Mouse (Mus musculus): ENCODE measurements at regions not wholly inside any gene's neighbourhood (a gene's known extent, or its start where the extent isn't known, plus 50 kb on each side); places are given as distances from the start of the nearest gene placed in this dataset.

- no peak for TF ChIP-seq MAFK (IDR thresholded peaks at IDR 0.05; ENCODE audit: insufficient read depth, low read depth, low read length)
- TF ChIP-seq CHD2 (IDR thresholded peaks at IDR 0.05; ENCODE audit: low read depth, low read length), result no peak
- TF ChIP-seq ZNF384 (IDR thresholded peaks at IDR 0.05; ENCODE audit: low read depth, low read length), result no peak
- no peak for TF ChIP-seq HCFC1 (IDR thresholded peaks at IDR 0.05; ENCODE audit: borderline replicate concordance, insufficient read depth, low read length)
- TF ChIP-seq ZC3H11A (IDR thresholded peaks at IDR 0.05; ENCODE audit: borderline replicate concordance, low read depth, low read length), result no peak
Observed at GRCm38 (mm10) chr2:50356089-50356488, 59.5 kb upstream of the Mmadhc start.
